Mouse (Mus musculus) ES-Bruce4 (cell line): ENCODE measurements around the gene Mettl25. TPM values are rescaled to one million over a fixed set of nuclear protein-coding genes. Genes with fewer than 3 reads are reported as not detected.

ENCODE experiments used
- H3K27ac ChIP-seq: 2 replicates; pipeline ENCODE4 v1.5.1; 2012; ENCODE audit warnings: low read length, inconsistent platforms; ENCODE audit not compliant: insufficient read depth
- H3K27me3 ChIP-seq: 2 replicates; pipeline ENCODE4 v1.6.1; 2012; ENCODE audit warnings: mild to moderate bottlenecking, low read length, inconsistent platforms; ENCODE audit not compliant: control insufficient read depth, poor library complexity, insufficient read depth, severe bottlenecking
- H3K36me3 ChIP-seq: 2 replicates; pipeline ENCODE4 v1.6.1; 2012; ENCODE audit warnings: inconsistent platforms, mild to moderate bottlenecking, low read length, moderate library complexity; ENCODE audit not compliant: control insufficient read depth, poor library complexity, insufficient read depth, severe bottlenecking
- H3K4me1 ChIP-seq: one replicate; pipeline ENCODE4 v1.8.1; 2011; ENCODE audit warnings: low read length; ENCODE audit not compliant: control insufficient read depth, insufficient read depth
- H3K4me3 ChIP-seq: 2 replicates; pipeline ENCODE4 v1.5.1; 2011; ENCODE audit warnings: low read depth, mild to moderate bottlenecking, low read length
- H3K9ac ChIP-seq: 2 replicates; pipeline ENCODE4 v1.6.1; 2012; ENCODE audit warnings: low read depth, mild to moderate bottlenecking, inconsistent platforms; ENCODE audit not compliant: poor library complexity, severe bottlenecking
- H3K9me3 ChIP-seq: replicated peaks from 2 replicates; pipeline ENCODE4 v1.6.1; 2012; ENCODE audit warnings: mild to moderate bottlenecking, low read length, inconsistent platforms; ENCODE audit not compliant: control insufficient read depth, poor library complexity, insufficient read depth, severe bottlenecking
- CTCF ChIP-seq: IDR thresholded peaks from one replicate; pipeline ENCODE4 v1.8.1; 2011; ENCODE audit warnings: low read depth, low read length
- EP300 ChIP-seq: IDR thresholded peaks from 2 replicates; pipeline ENCODE4 v1.6.1; 2011; ENCODE audit warnings: low read depth, low read length; ENCODE audit not compliant: insufficient read depth
- POLR2A ChIP-seq: IDR thresholded peaks from one replicate; pipeline ENCODE4 v1.8.1; 2011; ENCODE audit warnings: low read length; ENCODE audit not compliant: insufficient read depth
- polyA plus RNA-seq: library from polyadenylated mRNA; stranded (reverse); fragments of >200 nt; gene quantifications from 2 replicates; pipeline ENCODE4 v1.2.4, GENCODE M21; 2011; ENCODE audit warnings: low read depth; ENCODE audit not compliant: missing spikeins, insufficient read depth, insufficient read length

Mettl25 gene
- polyA plus RNA-seq, 1 experiment = 12.9 TPM

- Histone ChIP-seq H3K27ac (no peak overlapping the region), H3K4me3 (no peak overlapping the region), H3K9me3 (no peaks in the 10 kb centered on the region), H3K36me3 (no peaks in the 10 kb centered on the region), H3K9ac (no peak overlapping the region), H3K4me1 (no peaks in the 10 kb centered on the region), H3K27me3 (no peaks in the 10 kb centered on the region)
- TF ChIP-seq EP300 (no peak), POLR2A (no peak), CTCF (no peak)
Observed at GRCm38 (mm10) chr10:105806259-105807010, 34.7 kb downstream of the Mettl25 start.

- H3K36me3 ChIP-seq = no peaks in the 10 kb centered on the region
- H3K27ac ChIP-seq = no peak overlapping the region
- H3K4me1 ChIP-seq = no peaks in the 10 kb centered on the region
- no peaks in the 10 kb centered on the region for H3K9me3 ChIP-seq
- H3K27me3 ChIP-seq = no peaks in the 10 kb centered on the region
- TF ChIP-seq CTCF (no peak), POLR2A (no peak), EP300 (no peak)
- no peak overlapping the region for H3K9ac ChIP-seq
- no peak overlapping the region for H3K4me3 ChIP-seq
Observed at GRCm38 (mm10) chr10:105803461-105803860, 37.7 kb downstream of the Mettl25 start.

GRCm38 (mm10) chr10:105802132-105802531 lies 39.0 kb downstream of the Mettl25 start:
- Histone ChIP-seq H3K9ac (no peak overlapping the region), H3K9me3 (no peaks in the 10 kb centered on the region), H3K36me3 (no peaks in the 10 kb centered on the region), H3K4me3 (no peak overlapping the region), H3K4me1 (no peaks in the 10 kb centered on the region), H3K27ac (no peak overlapping the region), H3K27me3 (no peaks in the 10 kb centered on the region)
- no peak for TF ChIP-seq CTCF
- TF ChIP-seq POLR2A = no peak
- no peak for TF ChIP-seq EP300

- Histone ChIP-seq H3K36me3 (no peaks in the 10 kb centered on the region), H3K27me3 (no peaks in the 10 kb centered on the region), H3K27ac (no peak overlapping the region), H3K9me3 (no peaks in the 10 kb centered on the region), H3K4me1 (no peaks in the 10 kb centered on the region), H3K9ac (no peak overlapping the region), H3K4me3 (no peak overlapping the region)
- TF ChIP-seq CTCF (no peak), POLR2A (no peak), EP300 (no peak)
Observed at GRCm38 (mm10) chr10:105801147-105801546, 40.0 kb downstream of the Mettl25 start.

- Histone ChIP-seq H3K9ac (no peak overlapping the region), H3K9me3 (no peaks in the 10 kb centered on the region), H3K27me3 (no peaks in the 10 kb centered on the region), H3K27ac (no peak overlapping the region), H3K4me1 (no peaks in the 10 kb centered on the region), H3K36me3 (no peaks in the 10 kb centered on the region), H3K4me3 (no peak overlapping the region)
- TF ChIP-seq EP300 (no peak), POLR2A (no peak), CTCF (no peak)
Observed at GRCm38 (mm10) chr10:105797250-105797924, 43.8 kb downstream of the Mettl25 start.

- Histone ChIP-seq H3K9ac (no peak overlapping the region), H3K36me3 (no peaks in the 10 kb centered on the region), H3K27me3 (no peaks in the 10 kb centered on the region), H3K4me3 (no peak overlapping the region), H3K27ac (no peak overlapping the region), H3K9me3 (no peaks in the 10 kb centered on the region), H3K4me1 (no peaks in the 10 kb centered on the region)
- TF ChIP-seq POLR2A (no peak), CTCF (no peak), EP300 (no peak)
Observed at GRCm38 (mm10) chr10:105793776-105794552, 47.2 kb downstream of the Mettl25 start.
